ENCODE assay signal across 23 mouse cellular contexts in genomic region chr3:36491535-36491934, GRCm38 (mm10). TPM values are rescaled to one million over a fixed set of nuclear protein-coding genes. Genes with fewer than 3 reads are reported as not detected.
"Had no signal": no experiment of that assay in that cellular context is flagged by ENCODE, and none has a peak within 500 bp of the region (broad histone marks: within the 10 kb centered on the region; RNA-seq: fewer than 3 reads in every experiment).

No protein-coding gene starts in this region.

- H3K27me3 ChIP-seq: midbrain, embryonic 12.5 days; neural tube, embryonic 15.5 days; stomach, embryonic 15.5 days had no signal

- H3K4me2 ChIP-seq: lung, embryonic 14.5 days; midbrain, embryonic 12.5 days; neural tube, embryonic 13.5 days; neural tube, embryonic 15.5 days; stomach, embryonic 15.5 days had no signal

- H3K9ac ChIP-seq: lung, embryonic 14.5 days; midbrain, embryonic 12.5 days; neural tube, embryonic 13.5 days; neural tube, embryonic 15.5 days; stomach, embryonic 15.5 days had no signal

- H3K4me1 ChIP-seq: stomach, embryonic 15.5 days had no signal

- H3K27ac ChIP-seq: midbrain, embryonic 10.5 days; midbrain, embryonic 12.5 days; neural tube, embryonic 13.5 days; neural tube, embryonic 15.5 days; stomach, embryonic 15.5 days; stomach, postnatal 0 days had no signal

- H3K36me3 ChIP-seq: midbrain, embryonic 10.5 days; midbrain, embryonic 12.5 days; neural tube, embryonic 13.5 days; neural tube, embryonic 15.5 days; stomach, embryonic 15.5 days had no signal

- DNase-seq: lung, adult 18-20 months; lung, embryonic 14.5 days; lung, postnatal 10 days; lung, postnatal 4 days; midbrain, embryonic 14.5 days; retina, postnatal 1 day; right cerebral cortex, adult 18-20 months; right cerebral cortex, postnatal 25 days; right cerebral cortex, postnatal 4 days; thymus, adult 2 months; thymus, postnatal 25 days; thymus, postnatal 4 days had no signal

- H3K9me3 ChIP-seq: midbrain, embryonic 10.5 days; midbrain, embryonic 12.5 days; neural tube, embryonic 13.5 days; neural tube, embryonic 15.5 days; stomach, embryonic 15.5 days had no signal

- ATAC-seq: midbrain, embryonic 16.5 days had no signal

- H3K4me3 ChIP-seq: midbrain, embryonic 10.5 days; midbrain, embryonic 12.5 days; myocyte; neural tube, embryonic 13.5 days; neural tube, embryonic 15.5 days; stomach, embryonic 15.5 days had no signal

RNA-seq across cellular contexts. Expression of gene 1810062G17Rik, which starts 15.8 kb away (rescaled TPM):
- total RNA-seq: megakaryocyte-erythroid progenitor cell, adult 5-6 weeks had no signal
- polyA plus RNA-seq: midbrain, embryonic 12.5 days; neural tube, embryonic 11.5 days had no signal

RNA-seq across cellular contexts. Expression of gene Gm11549, which starts 30.1 kb away (rescaled TPM):
- total RNA-seq: megakaryocyte, adult 5-6 weeks; megakaryocyte-erythroid progenitor cell, adult 5-6 weeks had no signal
- polyA plus RNA-seq: myocyte had no signal
